Mouse (Mus musculus): ENCODE measurements around the gene AI837181. TPM values are rescaled to one million over a fixed set of nuclear protein-coding genes. Genes with fewer than 3 reads are reported as not detected.

AI837181 gene
- polyA plus RNA-seq, 1 experiment from 2014 or later, result 67.9 TPM

GRCm38 (mm10) chr19:5475069-5475714 lies 50.2 kb downstream of the AI837181 start:
- Histone ChIP-seq H3K4me1 (peaks cover 15% of the 10 kb centered on the region), H3K27ac (peak overlapping the region; percentile 92), H3K27me3 (no peaks in the 10 kb centered on the region), H3K9ac (peak overlapping the region; percentile 91), H3K9me3 (no peaks in the 10 kb centered on the region), H3K36me3 (peaks cover 28% of the 10 kb centered on the region), H3K4me3 (peak overlapping the region; percentile 69), H3K4me2 (replicated peaks) (peak overlapping the region; percentile 87)
- WGBS, result 16% methylated on average over 13 of the region's 13 CpGs
- peak; percentile 17; the same call in 1 of the 2 replicates for ATAC-seq (ENCODE audit: insufficient number of reproducible peaks, insufficient read depth, low FRiP score, low TSS enrichment)

Other genes with a start within 250 kb of the AI837181 start
- 31.3 and 32.2 TPM in 2 replicates for gene Pacs1, start 152.0 kb upstream of the AI837181 start, polyA plus RNA-seq (2016; fragmentation: Nextera tagmentation; extraction: Ambion mirVana)
- 386 and 406 TPM in 2 replicates for gene Sf3b2, start 129.7 kb upstream of the AI837181 start, polyA plus RNA-seq (2016; fragmentation: Nextera tagmentation; extraction: Ambion mirVana)
- 8.1 and 8.5 TPM in 2 replicates for gene Gal3st3, start 126.8 kb upstream of the AI837181 start, polyA plus RNA-seq (2016; fragmentation: Nextera tagmentation; extraction: Ambion mirVana)
- not detected in 2 replicates for gene Catsper1, start 89.4 kb upstream of the AI837181 start, polyA plus RNA-seq (2016; fragmentation: Nextera tagmentation; extraction: Ambion mirVana)
- 0.52 and 1.3 TPM in 2 replicates for gene Cst6, start 75.6 kb upstream of the AI837181 start, polyA plus RNA-seq (2016; fragmentation: Nextera tagmentation; extraction: Ambion mirVana)
- gene Eif1ad, start 58.4 kb upstream of the AI837181 start, polyA plus RNA-seq (2016; fragmentation: Nextera tagmentation; extraction: Ambion mirVana), result 63.5 and 66.8 TPM in 2 replicates
- 384 and 411 TPM in 2 replicates for gene Banf1, start 58.0 kb upstream of the AI837181 start, polyA plus RNA-seq (2016; fragmentation: Nextera tagmentation; extraction: Ambion mirVana)
- 98.9 and 107 TPM in 2 replicates for gene Sart1, start 36.4 kb upstream of the AI837181 start, polyA plus RNA-seq (2016; fragmentation: Nextera tagmentation; extraction: Ambion mirVana)
- 0.45 and 0.55 TPM in 2 replicates for gene Tsga10ip, start 22.6 kb upstream of the AI837181 start, polyA plus RNA-seq (2016; fragmentation: Nextera tagmentation; extraction: Ambion mirVana)
- 303 and 323 TPM in 2 replicates for gene Drap1, start 165 bp upstream of the AI837181 start, polyA plus RNA-seq (2016; fragmentation: Nextera tagmentation; extraction: Ambion mirVana)
- gene Fosl1, start 22.4 kb downstream of the AI837181 start, polyA plus RNA-seq (2016; fragmentation: Nextera tagmentation; extraction: Ambion mirVana), result not detected in 2 replicates
- gene Ccdc85b, start 32.8 kb downstream of the AI837181 start, polyA plus RNA-seq (2016; fragmentation: Nextera tagmentation; extraction: Ambion mirVana), result 10.8 and 11.0 TPM in 2 replicates
- 146 and 150 TPM in 2 replicates for gene Fibp, start 35.5 kb downstream of the AI837181 start, polyA plus RNA-seq (2016; fragmentation: Nextera tagmentation; extraction: Ambion mirVana)
- 1.9 and 2.1 TPM in 2 replicates for gene Ctsw, start 43.4 kb downstream of the AI837181 start, polyA plus RNA-seq (2016; fragmentation: Nextera tagmentation; extraction: Ambion mirVana)
- gene Efemp2, start 48.8 kb downstream of the AI837181 start, polyA plus RNA-seq (2016; fragmentation: Nextera tagmentation; extraction: Ambion mirVana), result 145 TPM in 2 replicates
- gene Mus81, start 63.3 kb downstream of the AI837181 start, polyA plus RNA-seq (2016; fragmentation: Nextera tagmentation; extraction: Ambion mirVana), result 44.1 and 46.6 TPM in 2 replicates
- 2,582 and 2,586 TPM in 2 replicates for gene Cfl1, start 65.3 kb downstream of the AI837181 start, polyA plus RNA-seq (2016; fragmentation: Nextera tagmentation; extraction: Ambion mirVana)
- gene 1700020D05Rik, start 78.6 kb downstream of the AI837181 start, polyA plus RNA-seq (2016; fragmentation: Nextera tagmentation; extraction: Ambion mirVana), result 0.15 TPM in 1 of 2 replicates, not detected in the other
- gene Snx32, start 85.4 kb downstream of the AI837181 start, polyA plus RNA-seq (2016; fragmentation: Nextera tagmentation; extraction: Ambion mirVana), result 11.9 and 15.2 TPM in 2 replicates
- 1.3 and 1.6 TPM in 2 replicates for gene Ovol1, start 135.5 kb downstream of the AI837181 start, polyA plus RNA-seq (2016; fragmentation: Nextera tagmentation; extraction: Ambion mirVana)
- gene Ap5b1, start 142.9 kb downstream of the AI837181 start, polyA plus RNA-seq (2016; fragmentation: Nextera tagmentation; extraction: Ambion mirVana), result 2.8 and 3.2 TPM in 2 replicates
- 148 and 158 TPM in 2 replicates for gene Rnaseh2c, start 176.7 kb downstream of the AI837181 start, polyA plus RNA-seq (2016; fragmentation: Nextera tagmentation; extraction: Ambion mirVana)
- gene Kat5, start 185.1 kb downstream of the AI837181 start, polyA plus RNA-seq (2016; fragmentation: Nextera tagmentation; extraction: Ambion mirVana), result 61.3 and 63.7 TPM in 2 replicates
- 46.5 and 49.3 TPM in 2 replicates for gene Rela, start 212.3 kb downstream of the AI837181 start, polyA plus RNA-seq (2016; fragmentation: Nextera tagmentation; extraction: Ambion mirVana)
- 27.0 and 28.7 TPM in 2 replicates for gene Sipa1, start 238.6 kb downstream of the AI837181 start, polyA plus RNA-seq (2016; fragmentation: Nextera tagmentation; extraction: Ambion mirVana)